Mouse (Mus musculus) liver, adult 2 months (tissue): ENCODE results near the gene Rab15.

Experiments used
- CTCF ChIP-seq: fragments of 200-500 bp; IDR thresholded peaks from 2 replicates; pipeline ENCODE4 v1.5.1; 2011; ENCODE audit warnings: low read depth, low read length, control low read depth
- POLR2A ChIP-seq: fragments of 200-500 bp; IDR thresholded peaks from 2 replicates; pipeline ENCODE4 v1.6.1; 2011; ENCODE audit warnings: low read length, control low read depth; ENCODE audit not compliant: insufficient read depth; ENCODE audit errors: extremely low read depth

DNA sequence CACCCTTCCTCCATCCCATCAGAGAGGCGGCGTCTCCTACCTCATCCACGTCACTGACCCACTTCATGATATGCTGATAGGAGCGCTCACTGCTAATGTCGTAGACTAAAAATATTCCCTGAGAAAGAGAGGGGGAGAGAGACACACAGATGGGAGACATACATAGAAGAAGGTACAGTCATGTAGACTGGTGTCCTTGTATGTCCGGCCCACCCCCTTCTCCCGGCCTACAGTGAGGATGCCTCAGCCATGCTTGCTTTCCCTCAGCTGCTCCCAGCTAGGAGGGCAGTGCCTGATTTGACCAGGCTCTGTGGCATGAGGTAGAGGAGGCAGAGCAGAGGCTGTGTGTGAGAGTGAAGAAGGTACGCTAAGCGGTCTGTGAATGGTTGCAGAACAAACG is 19.7 kb downstream of the Rab15 start:
- TF ChIP-seq CTCF (no peak), POLR2A (no peak)
